Mouse (Mus musculus) stomach, embryonic 16.5 days (tissue): ENCODE measurements around the gene Ttc13. TPM values are rescaled to one million over a fixed set of nuclear protein-coding genes. Genes with fewer than 3 reads are reported as not detected.

Experiments used
- ATAC-seq: fragments of 200-750 bp; cut with Nextera tagmentation; 2 replicates; pipeline ENCODE4 v1.8.0; 2017; ENCODE audit warnings: moderate number of reproducible peaks, moderate TSS enrichment; ENCODE audit not compliant: insufficient read depth, low FRiP score
- H3K27ac ChIP-seq: fragments of 300-500 bp; sonication (generic); 2 replicates; pipeline ENCODE4 v1.5.1; 2014; ENCODE audit warnings: low read length
- H3K27me3 ChIP-seq: fragments of 300-500 bp; sonication (generic); 2 replicates; pipeline ENCODE4 v1.6.1; 2014; ENCODE audit warnings: low read length, control low read depth, mixed read lengths; ENCODE audit not compliant: control insufficient read depth, insufficient read depth
- H3K36me3 ChIP-seq: fragments of 300-500 bp; sonication (generic); 2 replicates; pipeline ENCODE4 v1.6.1; 2014; ENCODE audit warnings: low read length; ENCODE audit not compliant: control insufficient read depth, insufficient read depth
- H3K4me1 ChIP-seq: fragments of 300-500 bp; sonication (generic); 2 replicates; pipeline ENCODE4 v1.6.1; 2014; ENCODE audit warnings: low read length, control low read depth, mixed read lengths; ENCODE audit not compliant: control insufficient read depth, insufficient read depth
- H3K4me2 ChIP-seq: fragments of 300-500 bp; sonication (generic); 2 replicates; pipeline ENCODE4 v1.6.1; 2014; ENCODE audit warnings: low read depth, low read length, mixed read lengths
- H3K4me3 ChIP-seq: fragments of 300-500 bp; sonication (generic); replicated peaks from 2 replicates; pipeline ENCODE4 v1.5.1; 2014; ENCODE audit warnings: mild to moderate bottlenecking, low read length
- H3K9ac ChIP-seq: fragments of 300-500 bp; sonication (generic); 2 replicates; pipeline ENCODE4 v1.6.1; 2014; ENCODE audit warnings: low read length
- H3K9me3 ChIP-seq: fragments of 300-500 bp; sonication (generic); replicated peaks from 2 replicates; pipeline ENCODE4 v1.6.1; 2016; ENCODE audit warnings: low read length, control low read depth; ENCODE audit not compliant: control insufficient read depth
- WGBS: fragments of 180-500 bp; shearing (Covaris S2); extraction: QIAGEN DNeasy Blood & Tissue Kit; methylation state at CpG from one replicate; pipeline ENCODE4 v1.1.7; 2014; 5-methylcytosine and 5-hydroxymethylcytosine counted together
- polyA plus RNA-seq: library from polyadenylated mRNA; unstranded; fragments of >200 nt; fragmentation: Nextera tagmentation; extraction: Ambion mirVana; gene quantifications from 2 replicates; pipeline ENCODE4 v1.2.1, GENCODE M21; 2015

Ttc13 gene
- polyA plus RNA-seq, 1 experiment from 2014 or later, result 35.1 TPM

DNA sequence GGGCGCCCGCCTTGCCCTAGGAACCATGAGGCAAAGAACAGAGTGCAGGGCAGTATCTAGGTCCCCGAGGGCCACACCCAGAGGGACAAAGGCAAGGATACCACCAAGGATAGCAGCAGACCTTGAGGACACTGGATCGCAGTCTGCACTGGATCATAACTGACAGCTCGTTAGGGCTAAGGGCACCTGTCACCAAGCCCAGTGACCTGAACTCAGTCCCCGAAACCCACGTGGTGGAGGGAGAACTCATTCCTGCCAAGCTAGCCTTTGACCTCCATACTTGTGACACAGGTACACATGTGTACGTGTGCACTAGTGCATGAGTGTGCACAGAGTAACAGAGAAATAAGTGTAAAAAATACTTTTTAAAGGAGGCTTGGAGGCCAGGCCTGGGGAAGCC is 6.0 kb downstream of the Ttc13 start:
- Histone ChIP-seq H3K9me3 (no peaks in the 10 kb centered on the region), H3K4me1 (peaks cover 5% of the 10 kb centered on the region), H3K27ac (no peak overlapping the region), H3K4me2 (no peak overlapping the region), H3K9ac (no peak overlapping the region), H3K36me3 (peaks cover 8% of the 10 kb centered on the region), H3K4me3 (no peak overlapping the region), H3K27me3 (no peaks in the 10 kb centered on the region)
- WGBS, result 81% methylated on average over 8 of the region's 8 CpGs
- ATAC-seq, result no peak

DNA sequence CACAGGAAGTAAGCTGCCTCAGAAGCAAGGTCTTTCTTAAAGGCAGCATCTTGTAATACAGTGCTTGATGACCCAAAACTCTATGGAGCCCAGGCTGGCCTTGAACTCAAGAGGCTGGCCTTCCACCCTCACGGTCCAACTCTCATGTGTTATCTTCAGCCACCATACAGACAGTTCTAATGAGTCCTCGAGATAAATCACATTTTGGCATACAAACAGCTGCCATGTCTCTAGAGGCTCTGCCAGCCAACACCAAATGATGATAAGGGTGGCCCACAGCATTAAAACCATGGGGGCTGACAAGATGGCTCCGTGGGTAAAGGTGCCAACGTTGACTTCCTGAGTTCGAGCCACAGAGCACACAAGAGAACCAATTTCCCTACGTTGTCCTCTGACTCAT is 8.6 kb downstream of the Ttc13 start:
- WGBS, result 89% methylated on average over 6 of the region's 6 CpGs
- Histone ChIP-seq H3K36me3 (peaks cover 8% of the 10 kb centered on the region), H3K9me3 (no peaks in the 10 kb centered on the region), H3K27me3 (no peaks in the 10 kb centered on the region), H3K27ac (no peak overlapping the region), H3K9ac (no peak overlapping the region), H3K4me3 (no peak overlapping the region), H3K4me2 (no peak overlapping the region), H3K4me1 (no peaks in the 10 kb centered on the region)
- ATAC-seq, result no peak

DNA sequence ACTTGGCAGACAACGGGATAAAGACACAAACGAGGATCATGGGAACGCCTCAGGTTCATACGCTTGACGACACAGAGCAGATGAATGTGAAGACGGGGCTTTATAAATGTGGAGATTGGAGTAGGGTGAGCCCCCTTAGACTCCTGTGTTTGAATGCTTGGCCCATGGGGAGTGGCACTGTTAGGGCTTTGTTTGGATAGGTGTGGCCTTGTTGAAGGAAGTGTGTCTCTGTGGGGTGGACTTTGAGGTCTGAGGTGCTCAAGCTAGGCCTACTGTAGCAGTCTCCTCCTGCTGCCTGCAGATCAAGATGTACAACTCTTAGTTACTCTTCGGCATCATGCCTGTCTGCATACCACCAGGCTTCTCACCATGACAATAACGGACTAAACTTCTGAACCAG is 16.0 kb downstream of the Ttc13 start:
- H3K9me3 ChIP-seq, result no peaks in the 10 kb centered on the region
- H3K4me1 ChIP-seq, result no peaks in the 10 kb centered on the region
- H3K9ac ChIP-seq, result no peak overlapping the region
- H3K4me3 ChIP-seq, result no peak overlapping the region
- H3K4me2 ChIP-seq, result no peak overlapping the region
- no peak overlapping the region for H3K27ac ChIP-seq
- H3K36me3 ChIP-seq, result no peaks in the 10 kb centered on the region; the same call in 1 of the 2 replicates
- no peak for ATAC-seq
- WGBS, result 91% methylated on average over 8 of the region's 8 CpGs
- H3K27me3 ChIP-seq, result no peaks in the 10 kb centered on the region

DNA sequence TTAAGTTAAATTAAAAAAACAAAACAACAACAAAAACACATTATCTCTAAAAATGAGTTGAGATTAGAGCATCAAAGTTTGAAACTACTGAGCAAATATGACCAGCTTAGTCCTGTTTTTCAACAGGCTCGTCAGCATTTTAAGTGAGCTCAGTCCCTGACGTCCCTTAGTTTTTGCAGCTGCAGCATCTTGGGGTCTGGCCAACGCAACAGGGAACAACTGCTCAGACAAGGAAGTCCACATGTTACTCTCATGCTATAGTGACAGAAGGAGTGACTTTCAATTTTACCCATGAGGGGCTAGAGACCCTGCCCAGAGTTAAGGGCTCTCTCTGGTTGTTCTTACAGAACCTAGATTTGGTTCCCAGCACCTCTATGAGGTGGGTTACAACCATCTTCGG is 17.4 kb downstream of the Ttc13 start:
- Histone ChIP-seq H3K27ac (no peak overlapping the region), H3K9ac (no peak overlapping the region), H3K4me2 (no peak overlapping the region), H3K36me3 (no peaks in the 10 kb centered on the region; the same call in 1 of the 2 replicates), H3K4me3 (no peak overlapping the region), H3K9me3 (no peaks in the 10 kb centered on the region), H3K4me1 (no peaks in the 10 kb centered on the region), H3K27me3 (no peaks in the 10 kb centered on the region)
- ATAC-seq, result no peak
- WGBS, result 83% methylated on average over 4 of the region's 4 CpGs

DNA sequence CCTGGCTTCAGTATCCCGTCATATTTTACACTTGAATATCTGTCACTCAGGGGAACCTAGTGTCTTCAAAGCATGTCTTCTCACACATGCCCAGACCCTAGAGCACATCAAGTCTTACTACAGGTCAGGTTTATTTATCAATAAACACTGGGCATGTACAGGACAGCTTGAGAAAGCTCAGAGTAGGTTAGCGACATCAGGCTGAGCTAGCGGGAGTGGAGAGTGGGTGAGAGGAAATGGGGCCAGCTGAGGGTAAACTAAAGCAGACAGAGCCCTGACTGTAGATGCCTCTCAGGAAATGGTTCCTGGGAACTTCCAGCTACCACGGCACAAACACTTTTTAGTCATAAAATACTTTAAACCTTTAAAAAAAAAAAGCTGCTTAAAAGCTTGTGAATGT is 18.3 kb downstream of the Ttc13 start:
- H3K27me3 ChIP-seq, result no peaks in the 10 kb centered on the region
- H3K9ac ChIP-seq, result no peak overlapping the region
- no peaks in the 10 kb centered on the region for H3K9me3 ChIP-seq
- no peaks in the 10 kb centered on the region for H3K4me1 ChIP-seq
- H3K4me3 ChIP-seq, result no peak overlapping the region
- H3K4me2 ChIP-seq, result no peak overlapping the region
- WGBS, result 59% methylated on average over 4 of the region's 4 CpGs
- ATAC-seq, result no peak
- no peak overlapping the region for H3K27ac ChIP-seq
- H3K36me3 ChIP-seq, result no peaks in the 10 kb centered on the region; the same call in 1 of the 2 replicates

DNA sequence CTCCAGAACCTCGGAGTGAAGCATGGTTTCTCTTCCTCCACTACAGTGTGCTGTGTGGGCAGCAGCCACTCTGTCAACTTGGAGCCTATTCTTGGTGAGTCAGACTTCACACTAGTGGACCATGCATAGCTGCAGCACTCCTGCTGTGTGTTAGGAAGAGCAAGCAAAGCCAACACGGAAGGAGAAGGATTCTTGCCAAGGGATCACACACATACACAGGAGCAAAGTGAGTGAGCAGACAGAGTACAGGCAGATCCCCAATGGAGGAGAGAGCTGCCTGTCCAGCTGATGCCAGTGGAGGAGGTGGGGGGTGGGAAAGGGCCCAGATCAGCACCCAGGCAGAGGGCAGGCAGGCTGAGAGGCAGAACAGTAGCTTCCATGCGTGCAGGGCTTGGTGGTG is 19.6 kb downstream of the Ttc13 start:
- no peaks in the 10 kb centered on the region for H3K4me1 ChIP-seq
- H3K9me3 ChIP-seq, result no peaks in the 10 kb centered on the region
- H3K9ac ChIP-seq, result no peak overlapping the region
- ATAC-seq, result no peak
- no peak overlapping the region for H3K4me3 ChIP-seq
- no peak overlapping the region for H3K27ac ChIP-seq
- WGBS, result 82% methylated on average over 3 of the region's 3 CpGs
- H3K27me3 ChIP-seq, result no peaks in the 10 kb centered on the region
- no peaks in the 10 kb centered on the region; the same call in 1 of the 2 replicates for H3K36me3 ChIP-seq
- no peak overlapping the region for H3K4me2 ChIP-seq

DNA sequence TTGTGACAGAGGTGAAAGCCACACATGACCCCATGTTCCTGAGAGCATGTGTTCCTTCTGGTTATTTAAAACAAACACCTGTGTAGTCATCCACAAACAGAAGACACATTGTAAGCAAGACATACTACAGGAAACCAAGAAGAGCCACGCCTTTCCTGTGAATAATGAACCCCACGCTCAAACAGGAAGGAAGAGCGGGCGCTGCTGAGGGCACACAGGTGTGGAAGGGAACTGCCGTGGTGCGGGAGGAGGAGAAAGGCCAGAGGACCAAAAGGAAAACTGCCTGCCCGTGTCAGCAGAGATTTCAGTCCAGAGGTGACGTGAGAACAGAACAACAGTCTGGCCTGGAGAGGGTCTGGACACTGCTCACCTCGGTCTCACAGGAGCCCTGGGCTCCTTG is 20.8 kb downstream of the Ttc13 start:
- Histone ChIP-seq H3K27ac (no peak overlapping the region), H3K36me3 (no peaks in the 10 kb centered on the region; the same call in 1 of the 2 replicates), H3K4me2 (no peak overlapping the region), H3K9ac (no peak overlapping the region), H3K27me3 (no peaks in the 10 kb centered on the region), H3K4me3 (no peak overlapping the region), H3K9me3 (no peaks in the 10 kb centered on the region), H3K4me1 (no peaks in the 10 kb centered on the region)
- ATAC-seq, result no peak
- WGBS, result 79% methylated on average over 9 of the region's 9 CpGs

DNA sequence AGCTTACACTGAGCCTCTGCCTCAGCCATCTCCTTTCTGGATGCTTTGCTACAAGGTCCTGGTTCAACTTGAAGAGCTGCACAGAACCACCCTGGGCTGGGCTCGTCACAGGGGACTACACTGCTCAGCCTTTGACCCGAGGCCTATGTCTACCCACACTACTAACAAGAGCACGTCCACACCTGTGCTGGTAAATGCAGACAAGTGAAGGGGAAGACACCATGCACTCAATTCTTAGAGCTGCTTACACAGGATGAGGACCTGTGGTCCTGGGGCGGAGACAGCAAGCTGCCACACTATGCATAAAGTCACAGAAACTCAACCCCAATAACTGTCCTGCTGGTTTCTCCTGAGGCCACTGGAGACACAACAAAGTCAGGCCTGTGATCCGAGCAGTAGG is 21.5 kb downstream of the Ttc13 start:
- Histone ChIP-seq H3K36me3 (no peaks in the 10 kb centered on the region; the same call in 1 of the 2 replicates), H3K4me2 (no peak overlapping the region), H3K9me3 (no peaks in the 10 kb centered on the region), H3K4me1 (no peaks in the 10 kb centered on the region), H3K9ac (no peak overlapping the region), H3K27me3 (no peaks in the 10 kb centered on the region), H3K27ac (no peak overlapping the region), H3K4me3 (no peak overlapping the region)
- ATAC-seq, result no peak
- WGBS, result 93% methylated on average over 5 of the region's 5 CpGs

- Histone ChIP-seq H3K9ac (no peak overlapping the region), H3K27ac (no peak overlapping the region), H3K4me3 (no peak overlapping the region), H3K4me1 (no peaks in the 10 kb centered on the region), H3K9me3 (no peaks in the 10 kb centered on the region), H3K27me3 (no peaks in the 10 kb centered on the region), H3K36me3 (peaks cover 2% of the 10 kb centered on the region; the same call in 1 of the 2 replicates), H3K4me2 (no peak overlapping the region)
- 93% methylated on average over 22 of the region's 22 CpGs for WGBS
- no peak for ATAC-seq
Observed at GRCm38 (mm10) chr8:124695424-124696100, 26.2 kb downstream of the Ttc13 start.
